Mouse (Mus musculus): ENCODE measurements around the gene Zfp672.

DNA sequence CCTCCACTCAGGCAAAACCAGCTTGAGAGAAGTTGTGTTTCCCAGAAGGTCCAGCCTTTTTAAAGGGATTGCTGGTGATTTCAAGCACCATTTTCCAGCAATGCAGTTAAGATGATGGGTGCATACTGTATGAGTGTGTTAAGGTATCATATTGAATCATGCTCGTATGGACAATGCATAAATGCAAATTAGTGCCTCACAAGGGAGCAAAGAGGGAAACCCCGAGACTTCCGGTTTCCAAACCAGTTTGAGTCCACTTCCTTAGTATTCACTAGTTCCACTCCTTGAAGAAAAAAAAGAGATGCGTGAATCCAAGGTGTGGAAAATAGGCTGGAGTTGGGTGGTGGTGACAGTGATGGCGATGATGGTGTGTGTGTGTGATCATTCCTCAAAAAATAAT lies 47.6 kb downstream of the Zfp672 start:
- TF ChIP-seq CHD1 (IDR thresholded peaks at IDR 0.05; ENCODE audit: low read depth, low read length): no peak
- no peak for TF ChIP-seq CTCF (conservative IDR thresholded peaks at IDR 0.05 in 1 of 2, IDR thresholded peaks at IDR 0.05 in 1 of 2; ENCODE audit: low read depth in 2 of 2, low read length in 2 of 2)
- TF ChIP-seq E2F4 (IDR thresholded peaks at IDR 0.05; ENCODE audit: insufficient replicate concordance, low read depth, low read length): no peak
- peak; percentile 96 for TF ChIP-seq EP300 (IDR thresholded peaks at IDR 0.05; ENCODE audit: low read length)
- TF ChIP-seq KAT2A (IDR thresholded peaks at IDR 0.05; ENCODE audit: insufficient replicate concordance, low read length): no peak
- no peak for TF ChIP-seq NELFE (IDR thresholded peaks at IDR 0.05; ENCODE audit: low read depth, low read length)
- no peak; the same call in 1 of the 2 replicates for TF ChIP-seq MAX (IDR thresholded peaks at IDR 0.05; ENCODE audit: low read length)
- TF ChIP-seq USF2 (conservative IDR thresholded peaks at IDR 0.05; ENCODE audit: low read depth, low read length): no peak
- TF ChIP-seq NRF1 (IDR thresholded peaks at IDR 0.05; ENCODE audit: low read depth, low read length): no peak
- TF ChIP-seq ZC3H11A (IDR thresholded peaks at IDR 0.05; ENCODE audit: low read depth, low read length): no peak
- TF ChIP-seq ZNF384 (IDR thresholded peaks at IDR 0.05; ENCODE audit: low read depth, low read length): peak; percentile 89
- TF ChIP-seq SMC3 (IDR thresholded peaks at IDR 0.05; ENCODE audit: low read depth, low read length): no peak
